Mouse (Mus musculus) heart, adult 2 months (tissue): ENCODE measurements around the gene Crispld2.

Experiments used
- CTCF ChIP-seq: fragments of 200-600 bp; IDR thresholded peaks from 2 replicates; pipeline ENCODE4 v1.8.1; 2022; ENCODE audit warnings: antibody characterized with exemption, mild to moderate bottlenecking, moderate library complexity
- EP300 ChIP-seq: fragments of 200-500 bp; IDR thresholded peaks from 2 replicates; pipeline ENCODE4 v1.6.1; 2011; ENCODE audit warnings: low read depth, low read length, control low read depth; ENCODE audit not compliant: insufficient read depth
- POLR2A ChIP-seq: fragments of 200-500 bp; IDR thresholded peaks from 2 replicates; pipeline ENCODE4 v1.6.1; 2011; ENCODE audit warnings: mild to moderate bottlenecking, low read depth, low read length, control low read depth; ENCODE audit not compliant: insufficient read depth

GRCm38 (mm10) chr8:120026199-120026598, 34.0 kb downstream of the Crispld2 start:
- no peak for TF ChIP-seq CTCF
- no peak for TF ChIP-seq POLR2A
- no peak for TF ChIP-seq EP300
